Mouse (Mus musculus) kidney, adult 2 months (tissue): ENCODE results near the gene Tmie.

ENCODE experiments used
- CTCF ChIP-seq: fragments of 200-500 bp; conservative IDR thresholded peaks from 2 replicates; pipeline ENCODE4 v1.5.1; 2011; ENCODE audit warnings: low read depth, mild to moderate bottlenecking, control low read depth, low read length, moderate library complexity, mixed read lengths; ENCODE audit not compliant: insufficient read depth, insufficient read length
- POLR2A ChIP-seq: fragments of 200-500 bp; IDR thresholded peaks from one replicate; pipeline ENCODE4 v1.6.1; 2011; ENCODE audit warnings: low read depth, low read length, control low read depth

GRCm38 (mm10) chr9:110879998-110880561 lies at the start of gene Tmie:
- TF ChIP-seq POLR2A (peak; percentile 84), CTCF (no peak)
